Mouse (Mus musculus): ENCODE data around the gene 4933436I01Rik. TPM values are rescaled to one million over a fixed set of nuclear protein-coding genes. Genes with fewer than 3 reads are reported as not detected.

Gene 4933436I01Rik
- polyA plus RNA-seq (2015; fragmentation: Nextera tagmentation; extraction: Ambion mirVana), result not detected in 2 replicates

DNA sequence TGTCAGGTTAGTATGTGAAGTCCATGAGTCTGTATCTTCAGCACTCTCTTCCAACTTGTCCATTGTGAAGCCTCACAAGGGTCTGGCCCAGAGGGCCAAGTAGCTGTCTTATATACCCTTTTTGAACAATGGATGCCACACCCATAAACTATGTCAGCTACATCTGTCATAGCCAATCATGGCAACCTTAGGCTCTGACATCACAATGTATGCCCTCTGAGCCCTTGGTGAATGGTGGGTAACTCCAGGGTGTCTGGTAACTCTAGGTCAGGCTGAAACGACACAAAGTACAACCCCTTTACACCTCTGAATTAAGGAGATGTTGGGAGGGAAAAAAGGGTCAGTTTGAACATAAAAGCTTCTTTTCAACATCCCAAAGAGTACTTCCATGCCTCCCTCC lies at the start of gene 4933436I01Rik:
TSS of gene 4933436I01Rik (minus strand) at position 101 of the 400 bp plus-strand sequence.
- H3K9ac ChIP-seq (replicated peaks; ENCODE audit: low read length), result no peak within 1 kb of the TSS
- H3K36me3 ChIP-seq (ENCODE audit: insufficient read depth, low read length), result no peaks in the 10 kb centered on the region
- WGBS, result 60% methylated on average over 1 of the region's 1 CpGs
- no peaks in the 10 kb centered on the region for H3K27me3 ChIP-seq (ENCODE audit: insufficient read depth, low read length)
- no peaks in the 10 kb centered on the region for H3K4me1 ChIP-seq (ENCODE audit: insufficient read depth, low read length)
- no peak within 1 kb of the TSS for H3K4me2 ChIP-seq (replicated peaks; ENCODE audit: low read depth, low read length)
- no peak for ATAC-seq (ENCODE audit: low FRiP score, low TSS enrichment)
- H3K4me3 ChIP-seq (ENCODE audit: low read length), result no peak within 1 kb of the TSS
- H3K9me3 ChIP-seq (ENCODE audit: low read length), result no peaks in the 10 kb centered on the region
- H3K27ac ChIP-seq (ENCODE audit: low read length), result no peak within 1 kb of the TSS

DNA sequence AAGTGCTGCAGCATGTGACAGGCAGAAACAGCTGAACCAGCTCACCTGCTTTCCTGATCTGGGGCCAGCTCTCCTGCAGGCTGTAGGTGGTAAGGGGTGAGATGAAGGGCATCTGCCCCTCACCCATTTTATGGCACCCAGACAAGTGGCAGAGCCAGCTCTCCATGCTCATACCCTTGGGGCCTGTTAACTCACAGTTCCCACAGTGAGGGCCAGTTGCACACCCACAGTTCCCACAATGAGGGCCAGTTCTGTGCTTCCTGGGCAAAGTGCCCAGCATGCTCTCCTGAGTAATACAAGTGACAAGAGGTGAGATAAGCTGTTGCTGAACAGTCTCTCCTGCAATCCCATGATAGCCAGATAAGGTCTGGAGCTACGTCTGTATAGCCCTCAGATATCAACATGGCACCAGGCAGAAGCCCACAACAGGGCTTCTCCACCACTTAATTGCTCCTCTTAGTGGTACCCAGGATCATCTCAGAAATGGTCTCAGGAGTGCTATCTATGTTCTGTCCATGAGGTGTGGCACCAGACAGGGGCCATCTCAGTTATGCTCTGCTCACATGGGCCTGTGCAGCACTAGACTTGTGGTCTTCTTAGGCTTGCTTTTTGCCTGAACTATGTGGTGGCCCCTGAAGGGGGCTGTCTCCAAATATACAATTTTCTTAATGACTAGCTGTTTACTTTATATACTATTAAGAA lies 3.7 kb upstream of the 4933436I01Rik start:
- no peak overlapping the region for H3K4me2 ChIP-seq (replicated peaks; ENCODE audit: low read depth, low read length)
- H3K36me3 ChIP-seq (ENCODE audit: insufficient read depth, low read length), result no peaks in the 10 kb centered on the region
- H3K4me3 ChIP-seq (ENCODE audit: low read length), result no peak overlapping the region
- no peak overlapping the region for H3K27ac ChIP-seq (ENCODE audit: low read length)
- H3K4me1 ChIP-seq (ENCODE audit: insufficient read depth, low read length), result no peaks in the 10 kb centered on the region
- H3K9me3 ChIP-seq (ENCODE audit: low read length), result no peaks in the 10 kb centered on the region
- H3K9ac ChIP-seq (replicated peaks; ENCODE audit: low read length), result no peak overlapping the region
- H3K27me3 ChIP-seq (ENCODE audit: insufficient read depth, low read length), result no peaks in the 10 kb centered on the region
- ATAC-seq (ENCODE audit: low FRiP score, low TSS enrichment), result peak; percentile 61
- WGBS, result 53% methylated on average over 1 of the region's 1 CpGs

DNA sequence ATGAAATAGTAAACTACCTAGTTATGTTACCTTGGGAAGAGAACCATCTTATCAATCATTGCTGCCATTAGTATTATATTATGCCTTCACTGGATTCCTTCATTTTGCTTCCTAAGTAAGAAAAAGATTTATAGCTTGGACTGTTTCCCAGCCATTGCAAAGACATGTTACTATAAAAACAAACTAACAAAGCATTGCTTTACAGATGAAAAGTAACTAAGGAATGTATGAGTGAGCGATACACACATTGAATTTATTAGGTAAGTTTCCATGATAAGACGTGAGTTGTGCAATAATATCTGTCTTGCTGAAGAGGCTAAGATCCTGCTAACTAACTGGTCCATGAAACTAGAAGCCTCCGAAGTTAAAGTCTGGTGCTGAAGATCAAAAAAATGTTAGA lies 37.8 kb downstream of the 4933436I01Rik start:
- H3K4me3 ChIP-seq (ENCODE audit: low read length), result no peak overlapping the region
- H3K36me3 ChIP-seq (ENCODE audit: insufficient read depth, low read length), result no peaks in the 10 kb centered on the region
- H3K9me3 ChIP-seq (ENCODE audit: low read length), result no peaks in the 10 kb centered on the region
- H3K4me1 ChIP-seq (ENCODE audit: insufficient read depth, low read length), result no peaks in the 10 kb centered on the region
- no peak for ATAC-seq (ENCODE audit: low FRiP score, low TSS enrichment)
- H3K4me2 ChIP-seq (replicated peaks; ENCODE audit: low read depth, low read length), result no peak overlapping the region
- no peak overlapping the region for H3K9ac ChIP-seq (replicated peaks; ENCODE audit: low read length)
- H3K27me3 ChIP-seq (ENCODE audit: insufficient read depth, low read length), result no peaks in the 10 kb centered on the region
- WGBS, result 41% methylated on average over 3 of the region's 3 CpGs
- H3K27ac ChIP-seq (ENCODE audit: low read length), result no peak overlapping the region

Other genes starting within 250 kb of the 4933436I01Rik start
- gene Gm1140, start 227.9 kb downstream of the 4933436I01Rik start, polyA plus RNA-seq (2015; fragmentation: Nextera tagmentation; extraction: Ambion mirVana), result not detected in 2 replicates
- not detected in 2 replicates for gene Gm14692, start 225.8 kb downstream of the 4933436I01Rik start, polyA plus RNA-seq (2015; fragmentation: Nextera tagmentation; extraction: Ambion mirVana)

Measured in kidney, embryonic 16.5 days (tissue).